Comparison of ENCODE assay signal across 11 mouse cellular contexts in the genomic region with DNA sequence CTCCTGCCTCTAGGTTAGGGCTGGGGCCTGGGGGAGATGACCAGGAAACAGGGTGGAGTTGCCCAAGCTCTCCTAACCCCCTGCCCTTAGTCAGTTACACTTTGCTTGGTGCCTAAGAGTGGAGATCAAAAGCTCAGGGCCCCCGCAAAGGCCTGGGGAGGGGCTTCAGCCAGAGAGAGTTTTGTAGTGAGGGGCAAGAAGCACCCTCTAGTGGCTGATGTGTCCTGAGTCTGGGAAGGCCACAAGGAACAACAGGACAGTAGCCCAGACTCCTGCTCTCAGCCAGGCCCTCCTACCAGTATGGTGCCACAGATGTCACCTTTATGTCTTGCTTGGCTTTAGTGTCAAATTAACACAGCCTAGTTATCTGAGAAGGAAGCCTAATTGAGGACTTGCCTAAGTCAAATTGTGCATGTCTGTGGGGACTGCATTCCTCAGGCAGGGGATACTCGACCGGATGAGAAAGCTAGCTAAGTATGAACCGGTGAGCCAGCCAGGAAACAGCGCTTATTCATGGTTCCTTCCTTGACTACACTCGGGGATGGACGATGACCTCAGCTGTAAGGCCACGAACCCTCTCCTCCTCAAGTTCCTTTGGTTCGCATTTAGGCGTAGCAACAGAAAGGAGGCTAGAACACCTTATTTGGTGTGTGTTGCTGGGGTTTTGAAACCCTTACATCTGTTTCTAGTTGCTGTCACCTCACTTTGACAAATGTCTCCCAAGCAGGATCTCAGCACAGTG. TPM values are rescaled to one million over a fixed set of nuclear protein-coding genes. Genes with fewer than 3 reads are reported as not detected.
A peak's percentile ranks its signal among the peaks of the same experiment; 100 is the strongest.
DNase-seq lines count a peak whose midpoint lies in the region; ATAC-seq and TF ChIP-seq lines count a peak whose summit lies in the region.
"Had no signal": no experiment of that assay in that cellular context is flagged by ENCODE, and none has a peak within 500 bp of the region (broad histone marks: within the 10 kb centered on the region; RNA-seq: fewer than 3 reads in every experiment).

No protein-coding gene starts in this region.

- H3K4me3 ChIP-seq in layer of hippocampus, adult 2 months, result no peak overlapping the region
- H3K4me3 ChIP-seq in hindbrain, embryonic 14.5 days (replicated peaks; ENCODE audit: low read length), result no peak overlapping the region
- H3K4me3 ChIP-seq: embryonic facial prominence, embryonic 15.5 days had no signal

- TF ChIP-seq CTCF in layer of hippocampus, adult 2 months (conservative IDR thresholded peaks at IDR 0.05), result peak; percentile 58

- H3K9me3 ChIP-seq in hindbrain, embryonic 14.5 days (ENCODE audit: control insufficient read depth, low read length), result no peaks in the 10 kb centered on the region
- H3K9me3 ChIP-seq: embryonic facial prominence, embryonic 15.5 days had no signal

- H3K4me1 ChIP-seq in hindbrain, embryonic 14.5 days (replicated peaks; ENCODE audit: control insufficient read depth, insufficient read depth, low read length), result peaks cover 43% of the 10 kb centered on the region

- H3K4me2 ChIP-seq in hindbrain, embryonic 14.5 days (replicated peaks), result no peak overlapping the region
- H3K4me2 ChIP-seq: embryonic facial prominence, embryonic 15.5 days had no signal

- no peaks in the 10 kb centered on the region for H3K36me3 ChIP-seq in hindbrain, embryonic 14.5 days (replicated peaks; ENCODE audit: control insufficient read depth, insufficient read depth)

- ATAC-seq in cerebellum, adult (ENCODE audit: insufficient number of reproducible peaks, low FRiP score, low TSS enrichment), result no peak
- ATAC-seq in hindbrain, embryonic 14.5 days (ENCODE audit: low FRiP score), result no peak

- DNase-seq in cerebellum, adult 11-12 months, result peak; percentile 20
- no peak for DNase-seq in layer of hippocampus, adult 2 months (ENCODE audit: low spot score in 2 of 2)
- no peak for DNase-seq in layer of hippocampus, postnatal 36 days
- peak; percentile 29 for DNase-seq in 3T3-L1 (ENCODE audit: low read depth, low spot score)
- no peak for DNase-seq in hindbrain, embryonic 14.5 days (ENCODE audit: low spot score)
- DNase-seq in adrenal gland, adult 8-10 months, result no peak
- DNase-seq in adrenal gland, postnatal 36 days, result no peak
- DNase-seq: left cerebral cortex, postnatal 4 days had no signal

- H3K27ac ChIP-seq in layer of hippocampus, adult 2 months, result no peak overlapping the region
- no peak overlapping the region for H3K27ac ChIP-seq in hindbrain, embryonic 14.5 days
- H3K27ac ChIP-seq: embryonic facial prominence, embryonic 15.5 days had no signal

- 0 out of 2 replicates have a peak overlapping the region, but pooled peaks have one; percentile 4 for H3K9ac ChIP-seq in hindbrain, embryonic 14.5 days
- H3K9ac ChIP-seq: embryonic facial prominence, embryonic 15.5 days had no signal

- 51% methylated on average over 10 of the region's 10 CpGs for WGBS in hindbrain, embryonic 14.5 days

- H3K27me3 ChIP-seq in hindbrain, embryonic 14.5 days (ENCODE audit: control insufficient read depth, insufficient read depth, low read length), result peaks cover 66% of the 10 kb centered on the region

RNA-seq across cellular contexts. Expression of a gene that starts 2.7 kb away (rescaled TPM):
- total RNA-seq in layer of hippocampus, adult 2 months (2021), result 10 to 100 TPM; 42.3 to 43.0 TPM
- total RNA-seq in layer of hippocampus, postnatal 36 days (2021), result 10 to 100 TPM; 43.9 to 44.7 TPM
- polyA plus RNA-seq in hindbrain, embryonic 14.5 days (2014; fragmentation: Nextera tagmentation; extraction: Ambion mirVana), result 20.6 and 22.8 TPM in 2 replicates
- 10 to 100 TPM; 54.1 to 66.7 (median 59.6) TPM for total RNA-seq in adrenal gland, adult 8-10 months (2022)
- 10 to 100 TPM; 49.0 to 50.2 TPM for total RNA-seq in adrenal gland, postnatal 36 days (2021)

RNA-seq across cellular contexts. Expression of a gene that starts 2.9 kb away (rescaled TPM):
- total RNA-seq in layer of hippocampus, adult 2 months (2021), result not detected
- total RNA-seq in layer of hippocampus, postnatal 36 days (2021), result not detected
- polyA plus RNA-seq in hindbrain, embryonic 14.5 days (2014; fragmentation: Nextera tagmentation; extraction: Ambion mirVana), result 0.24 and 1.2 TPM in 2 replicates
- total RNA-seq in adrenal gland, adult 8-10 months (2022), result not detected
- total RNA-seq in adrenal gland, postnatal 36 days (2021), result not detected
- total RNA-seq: gastrocnemius, adult 8-10 months had no signal
- polyA plus RNA-seq: embryonic facial prominence, embryonic 15.5 days had no signal

RNA-seq across cellular contexts. Expression of a gene that starts 20.3 kb away (rescaled TPM):
- total RNA-seq in layer of hippocampus, adult 2 months (2021), result 1 to 10 TPM; 5.6 to 6.4 TPM
- total RNA-seq in layer of hippocampus, postnatal 36 days (2021), result 1 to 10 TPM; 5.3 to 6.1 TPM
- 23.1 and 27.8 TPM in 2 replicates for polyA plus RNA-seq in hindbrain, embryonic 14.5 days (2014; fragmentation: Nextera tagmentation; extraction: Ambion mirVana)
- total RNA-seq in adrenal gland, adult 8-10 months (2022), result 1 to 10 TPM; 4.8 to 7.0 (median 5.4) TPM
- total RNA-seq in adrenal gland, postnatal 36 days (2021), result 1 to 10 TPM; 4.7 to 7.2 TPM

RNA-seq across cellular contexts. Expression of a gene that starts 24.4 kb away (rescaled TPM):
- 1 to 10 TPM; 6.5 to 7.7 TPM for total RNA-seq in layer of hippocampus, adult 2 months (2021)
- total RNA-seq in layer of hippocampus, postnatal 36 days (2021), result 1 to 10 TPM; 4.7 to 6.1 TPM
- polyA plus RNA-seq in hindbrain, embryonic 14.5 days (2014; fragmentation: Nextera tagmentation; extraction: Ambion mirVana), result 5.6 and 6.9 TPM in 2 replicates
- total RNA-seq in adrenal gland, adult 8-10 months (2022), result 1 to 10 TPM in 2 of 4 experiments, under 1 TPM in 2; 0.23 to 2.2 (median 1.0) TPM
- under 1 TPM; 0.46 to 0.96 TPM for total RNA-seq in adrenal gland, postnatal 36 days (2021)
- total RNA-seq: gastrocnemius, adult 8-10 months had no signal

RNA-seq across cellular contexts. Expression of a gene that starts 31.2 kb away (rescaled TPM):
- 100 to 1,000 TPM; 186 to 202 TPM for total RNA-seq in layer of hippocampus, adult 2 months (2021)
- total RNA-seq in layer of hippocampus, postnatal 36 days (2021), result 100 to 1,000 TPM; 203 TPM
- polyA plus RNA-seq in hindbrain, embryonic 14.5 days (2014; fragmentation: Nextera tagmentation; extraction: Ambion mirVana), result 154 and 178 TPM in 2 replicates
- 100 to 1,000 TPM; 415 to 500 (median 453) TPM for total RNA-seq in adrenal gland, adult 8-10 months (2022)
- total RNA-seq in adrenal gland, postnatal 36 days (2021), result 100 to 1,000 TPM; 496 to 507 TPM

Comparison
In these comparisons a context has a peak if more than half of its experiments do, and no peak if none do; other contexts are left out.
1. DNase-seq: peak in cerebellum, adult 11-12 months (single experiment) and 3T3-L1 (single experiment); none in layer of hippocampus, adult 2 months (0 of 2), layer of hippocampus, postnatal 36 days (0 of 2), hindbrain, embryonic 14.5 days (single experiment), adrenal gland, adult 8-10 months (single experiment) and adrenal gland, postnatal 36 days (0 of 2).